Mouse (Mus musculus) heart, postnatal 25 days (tissue): Measurements from ENCODE around the gene Tfrc. TPM values are rescaled to one million over a fixed set of nuclear protein-coding genes. Genes with fewer than 3 reads are reported as not detected.
A peak's percentile ranks its signal among the peaks of the same experiment; 100 is the strongest.

ENCODE experiments used
- DNase-seq: peaks from one replicate; pipeline ENCODE4 v3.0.0; 2022; ENCODE audit warnings: low spot score
- intact Hi-C: fragments of 180-260 bp; cut with DNase I; formaldehyde crosslinking; loops from one replicate; pipeline ENCODE4 v1.15.1; 2025
- total RNA-seq, 2 experiments: library from RNA; stranded (reverse); gene quantifications; 2 replicates each; pipeline ENCODE4 v1.2.3; 2021

Tfrc gene
- total RNA-seq: 100 to 1,000 TPM; 168 to 194 TPM

DNA sequence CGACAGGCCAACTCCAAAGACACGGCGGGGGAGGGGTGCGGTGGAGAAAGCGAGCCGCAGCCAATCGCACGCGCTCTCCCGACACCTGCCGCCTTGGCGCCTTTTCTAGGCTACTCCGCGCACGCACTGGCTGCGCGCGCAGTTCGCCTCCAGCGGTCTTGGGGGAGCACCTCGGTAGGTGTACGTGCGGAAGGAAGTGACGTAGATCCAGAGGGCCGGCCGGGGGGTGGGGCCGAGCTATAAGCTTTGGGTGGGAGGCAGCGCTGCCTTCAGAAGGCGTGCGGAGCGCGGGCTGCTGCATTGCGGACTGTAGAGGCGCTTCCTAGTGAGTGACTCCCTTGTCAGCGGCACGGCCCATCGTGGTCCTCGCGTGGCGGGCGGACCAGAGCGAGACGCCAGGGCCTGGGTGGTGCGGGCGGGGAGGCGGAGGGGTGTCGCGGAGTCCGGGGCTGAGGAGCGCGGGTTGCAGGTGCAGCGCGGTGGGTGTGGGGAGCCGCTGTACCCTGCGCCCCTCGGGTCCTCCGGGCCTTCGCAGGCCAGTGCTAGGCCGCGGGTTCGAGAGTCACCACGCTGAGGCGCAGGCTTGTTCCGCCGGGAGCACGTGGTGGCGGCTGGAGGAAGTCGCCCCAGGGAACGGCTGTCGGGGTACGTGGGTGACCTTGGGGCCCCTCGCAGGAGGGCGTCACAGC, at the start of gene Tfrc:
Gene Tfrc (plus strand): TSS at position 209 of the 689 bp plus-strand sequence.
- DNase-seq: peak; percentile 89
- intact Hi-C loops: loop anchor here (2.0 to 10.0 kb wide), 3 partner anchors 82 to 334 kb away; partner anchors contain the start of genes Rnf168 and Smco1

DNA sequence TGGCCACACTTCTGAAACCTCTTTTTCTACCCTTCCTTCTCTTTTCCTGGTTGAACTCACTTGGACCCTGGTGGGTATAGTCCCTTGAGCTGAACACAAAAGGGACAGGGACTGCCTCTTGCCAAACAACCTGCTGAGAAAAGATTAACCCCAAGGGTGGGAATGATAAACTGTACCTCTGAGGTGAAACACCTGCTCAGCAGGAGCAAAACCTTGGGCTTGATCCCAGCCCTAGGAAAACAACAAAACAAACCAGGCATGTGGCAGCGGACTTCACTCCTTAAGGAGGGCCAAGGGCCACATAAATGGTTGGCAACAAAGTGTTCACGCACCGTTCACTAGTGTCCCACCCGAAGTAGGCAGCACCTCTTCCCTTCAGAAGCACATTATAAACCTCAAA, 49.2 kb upstream of the Tfrc start:
- DNase-seq: no peak
- intact Hi-C loops: no loop called here

DNA sequence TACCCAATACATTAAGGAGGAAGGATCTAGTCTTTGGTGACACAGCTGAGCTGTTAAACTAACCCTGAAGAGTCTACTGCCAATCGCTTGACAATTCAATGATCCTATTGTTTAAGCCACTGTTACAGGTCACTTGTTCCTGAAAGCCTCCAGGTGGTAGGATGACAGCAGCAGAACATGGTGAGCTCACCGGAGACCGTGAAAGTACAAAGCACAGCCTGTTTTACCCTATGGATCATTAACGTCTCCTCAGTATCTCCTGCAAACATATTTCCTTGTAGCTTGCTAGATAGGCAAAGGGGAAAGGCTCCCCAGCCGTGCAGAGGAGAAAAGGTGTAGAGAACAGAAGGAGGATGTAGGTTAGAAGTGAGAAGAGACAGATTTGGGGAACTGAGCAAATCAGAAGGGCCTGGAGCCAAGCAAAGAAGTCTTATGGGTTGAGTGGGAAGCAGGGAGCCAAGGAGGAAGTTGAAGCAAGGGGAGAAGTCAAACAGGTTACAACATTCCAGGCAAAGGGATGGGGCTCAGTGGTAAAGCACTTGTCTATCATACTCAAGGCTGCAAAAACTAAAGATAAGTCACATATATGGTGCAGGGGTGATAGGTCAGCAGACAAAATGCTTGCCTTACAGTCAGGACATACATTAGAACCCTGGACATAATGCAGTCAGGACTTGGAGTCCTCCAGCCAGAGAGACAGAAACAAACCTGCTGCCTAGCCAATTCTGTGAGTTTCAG, 45.5 kb upstream of the Tfrc start:
- intact Hi-C loops: no loop called here
- DNase-seq: no peak

DNA sequence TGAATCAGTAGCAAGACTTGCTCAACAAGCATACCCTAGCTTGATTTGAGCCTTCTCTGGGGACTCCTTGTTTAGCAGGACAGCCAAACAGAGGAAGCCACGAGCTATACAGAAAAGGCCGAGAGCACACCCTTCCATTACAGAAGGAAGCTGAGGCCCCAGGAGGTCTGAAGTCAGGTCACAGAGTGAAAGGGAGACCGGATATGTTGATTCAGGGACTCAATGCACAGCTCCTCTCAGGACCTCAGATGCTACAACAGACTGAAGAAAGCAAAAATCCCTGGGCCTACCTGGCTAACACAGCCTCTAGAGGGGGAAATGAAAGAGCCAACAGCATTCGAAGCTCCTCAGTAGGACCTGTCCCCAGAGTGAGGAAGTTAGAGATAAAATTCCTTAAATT, 41.4 kb upstream of the Tfrc start:
- intact Hi-C loops: no loop called here
- no peak for DNase-seq

DNA sequence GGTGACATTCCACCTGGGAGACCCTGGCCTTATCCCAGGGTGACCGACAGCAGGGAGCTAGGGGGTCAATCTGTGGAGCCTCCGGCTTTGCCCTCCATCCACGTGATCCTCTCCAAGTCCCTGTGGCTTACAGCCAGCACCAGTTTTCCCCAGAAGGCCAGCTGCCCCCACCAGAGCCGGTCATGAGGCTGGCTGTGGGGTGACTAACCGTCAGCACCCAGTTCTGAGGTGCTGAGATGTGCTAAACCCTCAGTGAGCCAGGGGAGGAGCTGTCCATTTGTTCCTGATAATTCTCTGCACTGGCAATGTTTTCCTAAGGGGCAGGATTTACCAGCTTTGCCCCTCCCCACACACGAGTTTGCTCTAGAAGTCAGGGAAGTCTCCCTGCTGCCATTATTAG, 40.3 kb upstream of the Tfrc start:
- intact Hi-C loops: no loop called here
- DNase-seq: no peak

DNA sequence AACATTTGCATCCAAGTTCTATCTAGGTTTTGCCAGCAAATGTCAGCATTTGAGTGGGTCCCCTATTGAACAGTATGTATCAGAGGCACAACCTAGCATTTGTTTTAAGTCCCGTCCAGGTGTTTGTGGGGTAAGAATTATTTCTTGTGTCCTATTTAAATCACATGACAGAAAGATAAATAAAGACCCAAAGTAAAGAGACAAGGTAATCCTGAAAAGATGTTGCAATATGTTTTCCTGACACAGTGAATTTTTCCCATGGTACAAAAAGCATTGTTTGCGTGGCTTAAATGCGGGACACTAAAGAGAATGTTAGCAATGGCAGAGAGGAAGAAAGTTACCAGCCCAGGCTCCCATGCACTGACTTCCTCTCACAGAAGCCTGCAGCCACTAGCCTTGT, 38.7 kb upstream of the Tfrc start:
- intact Hi-C loops: no loop called here
- no peak for DNase-seq

DNA sequence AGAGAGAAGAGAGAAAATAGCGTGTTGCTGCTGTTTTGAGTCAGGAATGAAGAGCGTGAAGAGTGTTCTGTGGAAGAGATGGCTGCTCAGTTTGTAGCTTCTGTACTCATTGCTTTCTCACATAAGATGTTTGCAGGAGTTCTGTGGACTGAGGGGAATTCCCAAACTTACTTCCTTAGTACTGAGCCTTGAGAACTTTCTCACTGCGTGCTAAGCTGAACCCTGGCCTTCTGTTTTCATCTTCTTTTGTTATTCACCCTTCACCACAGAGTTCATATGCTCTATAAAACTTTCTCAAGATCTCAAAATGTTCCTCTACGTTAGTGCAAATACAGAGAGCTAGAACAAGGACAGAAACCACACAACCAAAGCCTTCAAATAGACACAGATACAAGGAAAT, 36.2 kb upstream of the Tfrc start:
- intact Hi-C loops: no loop called here
- DNase-seq: no peak

DNA sequence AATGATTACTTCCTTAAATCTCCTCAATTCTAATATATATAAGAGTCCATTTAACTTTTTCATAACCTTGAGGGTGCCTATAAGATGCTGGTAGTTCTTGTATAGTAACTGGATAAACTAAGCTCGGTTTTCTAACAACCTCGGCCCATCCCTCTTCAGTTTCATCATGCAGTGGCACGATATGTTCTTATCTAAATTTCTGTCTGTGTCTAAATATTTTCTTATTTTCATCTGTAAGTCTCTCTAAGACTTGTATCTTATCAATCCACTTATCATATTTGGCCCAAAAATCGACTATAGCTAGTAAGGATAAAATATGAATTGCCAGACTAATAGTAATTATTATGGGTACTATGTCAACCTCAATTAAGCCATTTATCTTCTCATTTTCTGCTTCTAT, 22.2 kb upstream of the Tfrc start:
- intact Hi-C loops: no loop called here

DNA sequence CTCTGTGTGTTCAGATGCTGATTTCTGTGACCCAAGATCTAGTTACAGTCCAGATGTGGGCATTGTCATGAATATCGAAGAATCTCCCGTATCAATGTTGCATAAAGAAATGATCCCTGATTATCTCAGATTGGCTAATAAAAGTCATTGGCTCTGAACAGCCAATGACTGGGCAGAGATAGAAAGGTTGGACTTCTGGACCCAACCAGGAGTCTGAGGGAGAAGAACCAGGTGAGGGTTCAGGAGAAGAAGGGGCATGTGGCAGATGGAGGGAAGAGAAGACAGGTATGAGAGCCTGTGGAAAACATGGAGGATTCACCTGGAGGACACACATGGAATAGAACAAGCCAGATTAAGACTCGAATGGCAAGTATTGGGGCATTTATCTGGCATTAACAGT, 20.2 kb upstream of the Tfrc start:
- no peak for DNase-seq
- intact Hi-C loops: no loop called here

More for the DNA sequence above, 22.2 kb upstream of the Tfrc start:
- DNase-seq: no peak

DNA sequence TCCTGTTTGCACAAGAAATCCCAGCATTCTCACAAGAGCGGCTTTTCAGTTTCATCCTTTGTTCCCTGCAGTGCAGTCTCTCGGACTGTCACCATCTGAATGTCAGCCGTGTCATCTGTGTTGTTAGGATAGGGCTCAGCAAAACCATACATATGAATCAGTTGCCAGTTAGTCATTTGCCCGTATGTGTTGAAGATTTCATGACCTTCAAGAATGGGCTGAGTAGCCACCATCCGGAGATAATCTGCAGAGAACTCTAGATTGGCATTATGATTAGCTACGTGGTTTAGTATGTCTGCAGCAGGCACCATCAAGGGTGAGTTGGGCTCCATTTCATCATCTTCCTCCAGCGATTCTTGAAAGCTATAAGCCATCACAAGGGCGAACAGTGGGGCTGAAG, 17.2 kb upstream of the Tfrc start:
- no peak for DNase-seq
- intact Hi-C loops: no loop called here

DNA sequence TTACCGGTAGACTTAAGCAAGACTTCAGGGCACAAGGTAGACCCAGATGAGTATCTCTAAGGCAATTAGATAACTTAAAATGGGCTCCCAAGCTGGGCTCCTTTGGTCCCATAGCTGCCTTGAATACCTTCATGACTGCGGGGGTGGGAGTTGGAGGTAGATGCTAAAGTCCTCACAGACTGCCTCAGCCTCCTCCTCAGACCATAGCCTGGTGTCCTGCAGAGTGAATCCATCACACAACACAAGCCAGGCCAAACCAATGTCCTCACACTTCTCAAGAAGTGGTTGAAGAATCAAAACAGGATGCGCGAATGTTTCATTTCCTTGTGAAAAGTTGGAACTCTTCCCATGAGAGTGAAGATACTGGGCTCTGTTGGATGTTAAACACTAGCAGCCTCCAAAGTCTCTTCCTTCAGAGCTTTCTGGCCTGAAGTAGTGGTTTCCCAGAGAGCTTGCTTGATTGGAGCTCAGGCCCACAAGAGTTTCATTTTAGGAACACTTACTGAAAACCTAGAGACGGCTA, 15.4 kb upstream of the Tfrc start:
- DNase-seq: no peak
- intact Hi-C loops: no loop called here

DNA sequence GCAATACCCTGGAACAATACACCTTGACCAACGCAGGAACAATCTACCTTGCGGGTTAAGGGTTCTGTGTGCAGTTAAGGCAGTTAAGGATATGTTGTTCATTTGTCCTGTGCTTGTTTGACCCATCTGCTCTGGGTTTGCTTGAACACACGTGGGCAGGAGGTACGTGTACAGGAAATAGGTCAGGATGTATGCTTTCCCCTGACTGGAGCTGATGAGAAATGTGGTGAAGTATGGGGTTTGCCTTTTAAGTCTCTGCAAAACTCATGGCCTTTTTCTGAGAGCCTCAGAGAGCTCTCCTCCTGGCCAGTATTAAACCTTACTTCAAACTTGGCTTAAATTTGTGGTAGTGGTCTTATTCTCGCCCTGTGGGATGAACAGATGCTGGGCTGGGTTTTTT, 14.8 kb upstream of the Tfrc start:
- DNase-seq: no peak
- intact Hi-C loops: no loop called here

DNA sequence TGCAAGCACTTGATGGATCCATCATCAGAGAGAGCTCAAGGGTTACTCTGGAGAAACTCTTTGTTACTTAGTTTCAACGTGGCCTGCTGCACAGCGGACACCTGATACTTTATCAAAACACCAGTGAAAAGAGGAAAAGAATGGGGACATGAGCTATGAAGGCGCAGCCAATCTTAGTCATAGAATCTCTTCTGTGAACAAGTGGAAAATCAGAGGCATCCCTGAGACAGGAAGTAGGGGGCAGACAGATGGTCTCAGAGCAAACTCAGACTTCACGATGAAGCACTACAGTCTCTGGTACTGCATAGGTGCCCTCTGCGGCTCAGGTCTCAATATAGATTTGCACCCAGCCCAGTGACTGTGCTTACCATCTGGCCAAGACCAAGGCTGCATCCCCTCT, 14.0 kb upstream of the Tfrc start:
- DNase-seq: no peak
- intact Hi-C loops: no loop called here

DNA sequence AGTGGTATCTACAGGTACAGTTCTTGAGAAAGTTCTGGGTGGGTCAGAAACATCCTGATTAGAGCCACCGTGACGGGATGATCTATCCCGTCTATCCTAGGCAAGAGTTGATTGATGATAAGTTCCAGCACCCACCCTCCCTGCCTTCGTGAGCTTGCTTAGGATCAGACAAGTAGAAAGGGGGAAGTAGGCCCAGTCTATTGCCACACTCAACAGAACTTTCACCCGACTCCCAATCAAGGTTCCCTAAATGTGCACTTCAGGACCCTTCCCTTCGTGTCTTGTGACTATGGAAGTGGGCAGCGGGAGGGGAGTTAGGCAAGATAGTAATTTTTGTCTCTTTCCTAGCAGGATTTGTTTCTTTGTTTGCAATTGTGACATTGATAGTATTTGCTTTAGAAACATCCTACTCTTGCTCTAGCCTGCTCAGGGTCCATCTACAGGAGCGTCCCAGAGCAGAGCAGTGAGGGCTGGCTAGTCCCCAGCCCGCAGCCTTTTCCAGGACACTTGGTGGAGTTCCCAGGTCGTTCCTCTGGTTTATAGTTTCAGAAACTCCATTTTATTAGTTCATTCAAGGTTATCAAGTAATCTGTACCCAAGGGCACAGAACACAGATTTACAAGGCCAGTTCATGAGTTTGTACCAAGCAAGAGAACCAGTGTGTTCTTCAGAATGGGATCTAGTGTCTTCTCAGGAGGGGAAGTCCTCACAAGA, 13.4 kb upstream of the Tfrc start:
- DNase-seq: no peak
- intact Hi-C loops: no loop called here

DNA sequence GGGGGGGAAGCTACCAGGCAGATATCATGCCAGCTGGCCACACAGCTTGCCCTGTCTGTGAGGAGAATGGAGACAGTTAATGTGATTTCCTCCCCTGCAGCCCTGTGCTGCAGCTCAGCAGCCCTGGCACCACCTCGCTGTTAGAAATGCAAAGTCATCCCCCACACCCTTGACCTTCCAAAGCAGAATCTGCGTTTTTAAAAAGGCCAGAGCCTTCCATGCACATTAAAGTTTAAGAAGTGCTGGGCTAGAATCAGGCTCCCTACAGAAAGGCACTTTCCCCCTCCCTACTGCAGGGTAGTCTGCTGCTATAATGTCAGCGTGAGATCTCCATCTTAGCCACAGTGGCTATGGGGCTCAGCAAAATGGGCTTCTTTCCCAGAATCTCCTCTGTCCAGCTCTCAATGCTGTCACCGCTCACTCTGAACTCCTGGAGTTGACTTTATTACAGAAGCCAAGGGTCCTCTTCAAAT, 10.8 kb upstream of the Tfrc start:
- no peak for DNase-seq
- intact Hi-C loops: no loop called here

DNA sequence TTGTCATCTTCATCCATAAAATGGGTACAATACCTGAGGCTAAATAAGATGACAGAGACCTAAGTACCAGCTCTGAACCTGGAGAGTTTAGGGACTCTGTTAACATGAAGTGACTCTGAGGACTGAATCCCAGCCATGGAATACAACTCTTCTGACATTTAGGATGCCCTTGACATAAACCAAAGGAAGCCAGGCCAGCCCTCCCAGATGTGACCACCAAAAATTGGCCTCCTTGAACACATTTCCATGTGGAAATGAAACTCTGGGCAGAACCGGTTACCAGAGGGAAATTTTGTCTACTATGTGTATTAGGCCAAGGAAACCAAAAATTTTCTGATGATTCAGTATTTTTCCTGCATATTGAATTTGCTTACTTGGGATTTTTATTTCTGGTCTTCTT, 9.6 kb upstream of the Tfrc start:
- DNase-seq: no peak
- intact Hi-C loops: no loop called here

DNA sequence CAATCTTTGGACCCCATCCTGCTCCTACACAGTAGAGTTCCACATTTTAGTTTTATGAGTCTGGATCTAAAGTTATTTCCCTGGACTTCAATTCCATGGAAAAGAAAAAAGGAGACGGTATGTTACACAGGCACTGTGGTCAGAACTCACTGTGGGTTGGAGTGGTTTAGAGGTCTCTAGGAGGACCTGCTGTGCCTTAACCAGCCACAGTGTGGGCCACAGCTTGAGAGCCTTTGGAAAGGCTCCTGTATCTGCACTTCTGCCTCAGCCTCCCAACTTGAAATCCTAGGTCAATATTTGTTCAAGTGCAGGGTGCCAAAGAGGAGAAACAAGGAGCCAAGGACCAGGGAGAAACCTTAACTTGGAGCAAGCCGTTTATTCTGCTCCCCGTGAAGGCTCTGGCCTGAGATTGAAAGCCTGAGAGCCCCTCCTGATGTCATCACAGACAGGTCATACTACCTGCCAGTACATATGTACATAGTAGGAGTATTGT, 6.5 kb upstream of the Tfrc start:
- intact Hi-C loops: loop anchor here (10.0 kb wide), 1 partner anchor 327 kb away; the partner anchor contains the start of genes Rnf168 and Smco1
- DNase-seq: no peak

DNA sequence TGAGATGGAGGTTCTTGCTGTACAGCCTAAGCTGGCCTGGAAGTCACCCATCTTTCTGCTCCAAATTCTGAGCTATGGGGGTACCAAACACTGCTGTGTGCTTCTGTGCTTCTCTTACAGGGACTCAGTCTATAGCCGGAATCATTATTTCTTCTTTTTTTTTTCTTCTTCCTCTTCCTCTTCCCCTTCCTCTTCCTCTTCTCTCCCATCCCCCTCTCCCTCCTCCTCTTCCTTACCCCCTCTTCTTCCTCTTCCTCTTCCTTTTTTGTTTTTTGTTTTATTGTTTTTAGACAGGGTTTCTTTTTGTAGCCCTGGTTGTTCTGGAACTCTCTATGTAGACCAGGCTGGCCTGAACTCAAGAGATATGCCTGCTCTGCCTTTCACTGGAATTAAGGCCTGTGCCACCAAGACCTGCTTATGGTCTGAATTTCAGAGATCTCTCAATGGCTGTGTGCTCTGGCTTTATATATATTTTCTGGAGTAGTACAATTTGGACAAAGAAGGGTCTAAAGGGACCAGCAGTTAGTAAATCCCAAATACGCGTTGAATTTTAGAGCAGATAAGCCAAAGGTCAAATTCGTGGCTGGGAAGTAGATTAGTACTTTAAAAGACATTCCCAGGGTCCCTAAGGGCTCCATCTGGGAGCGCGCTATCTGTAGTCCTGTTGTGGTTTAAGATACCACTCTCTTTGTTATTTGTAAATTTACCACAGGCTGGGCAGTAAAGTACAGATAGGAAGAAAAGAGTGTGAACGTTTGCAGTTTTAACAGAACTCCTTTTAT, 967 bp upstream of the Tfrc start:
- intact Hi-C loops: loop anchor here (2.0 to 10.0 kb wide), 3 partner anchors 80 to 333 kb away; partner anchors contain the start of genes Rnf168 and Smco1
- DNase-seq: no peak

DNA sequence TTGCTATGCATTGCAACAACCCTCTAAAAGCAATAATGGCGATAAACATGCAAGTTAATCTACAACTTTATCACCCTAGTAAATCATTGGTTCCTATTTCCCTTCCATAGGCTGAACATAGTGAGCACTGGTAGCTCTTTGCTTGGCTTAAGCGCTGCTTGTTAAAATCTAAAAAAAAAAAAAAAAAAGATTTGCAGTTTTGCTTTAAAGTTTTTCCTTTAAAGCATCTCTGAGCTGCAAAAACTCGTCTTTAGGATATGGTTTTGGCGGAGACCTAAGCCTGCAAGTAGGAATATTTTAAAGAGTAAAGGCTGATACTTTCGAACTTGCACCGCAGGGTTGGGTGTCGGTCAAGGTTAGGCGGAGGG, 392 bp upstream of the Tfrc start:
- DNase-seq: no peak
- intact Hi-C loops: loop anchor here (2.0 to 10.0 kb wide), 3 partner anchors 81 to 334 kb away; partner anchors contain the start of genes Rnf168 and Smco1

DNA sequence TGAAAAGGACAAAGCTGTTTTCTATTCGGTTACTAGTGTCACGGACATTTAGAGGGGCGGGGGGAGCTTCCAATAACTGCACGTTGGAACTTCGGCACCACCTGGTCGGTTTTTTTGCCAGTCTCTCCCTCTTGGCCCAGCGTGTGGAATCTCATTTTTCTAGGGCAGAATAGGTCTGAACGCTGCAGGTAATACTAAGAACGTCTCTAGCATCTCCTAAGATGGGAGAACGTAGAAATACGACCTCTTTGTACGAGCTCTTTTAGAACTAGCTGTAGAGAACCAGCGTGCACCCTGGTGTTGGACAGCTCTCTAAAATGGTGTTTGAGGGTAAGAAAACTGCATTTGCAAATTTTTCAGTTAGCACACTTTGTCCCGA, 670 bp downstream of the Tfrc start:
- no peak for DNase-seq
- intact Hi-C loops: loop anchor here (2.0 to 10.0 kb wide), 3 partner anchors 82 to 335 kb away; partner anchors contain the start of genes Rnf168 and Smco1
